Comparison of ENCODE assay signal across 17 mouse cellular contexts in the genomic region with DNA sequence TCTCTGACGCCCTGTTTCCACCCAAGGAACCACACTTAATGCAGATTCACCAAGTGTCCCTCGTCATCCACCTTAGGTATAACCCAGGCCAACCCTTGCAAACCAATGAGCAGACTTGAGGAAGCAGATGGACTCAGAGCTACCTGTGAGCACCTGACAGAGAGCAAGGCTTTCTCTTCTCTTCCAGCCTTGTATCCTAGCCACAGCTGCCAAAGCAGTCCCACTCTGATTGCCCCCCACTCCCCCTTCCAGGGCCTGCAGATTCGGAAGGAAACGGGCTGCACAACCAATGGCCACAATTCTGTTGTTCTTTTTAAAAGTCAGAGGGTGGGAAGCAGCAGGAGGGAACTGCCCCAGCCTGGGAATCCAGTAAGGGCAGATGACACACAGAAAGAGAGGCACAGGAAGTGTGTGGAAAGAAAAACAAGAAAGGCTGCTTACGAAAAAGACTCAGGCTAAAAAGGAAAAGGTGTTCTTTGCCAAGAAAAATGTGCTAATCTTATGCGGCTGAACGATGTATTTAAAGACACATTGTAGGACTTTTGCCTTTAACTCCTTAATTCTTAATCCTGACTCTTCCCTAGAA.
DNase-seq lines count a peak whose midpoint lies in the region; ATAC-seq and TF ChIP-seq lines count a peak whose summit lies in the region.
"Had no signal": no experiment of that assay in that cellular context is flagged by ENCODE, and none has a peak within 500 bp of the region (broad histone marks: within the 10 kb centered on the region; RNA-seq: fewer than 3 reads in every experiment).

No protein-coding gene starts in this region.

- peak overlapping the region; percentile 72 for H3K27ac ChIP-seq in heart, embryonic 12.5 days (ENCODE audit: poor library complexity, severe bottlenecking)
- H3K27ac ChIP-seq in hindbrain, postnatal 0 days = no peak overlapping the region
- H3K27ac ChIP-seq: macrophage; midbrain, embryonic 13.5 days; stomach, embryonic 15.5 days had no signal

- peak; percentile 75 for ATAC-seq in heart, embryonic 12.5 days (ENCODE audit: insufficient number of reproducible peaks, low FRiP score)
- ATAC-seq in hindbrain, postnatal 0 days = no peak
- ATAC-seq: midbrain, embryonic 13.5 days had no signal

- H3K4me1 ChIP-seq in heart, embryonic 12.5 days (replicated peaks) = peaks cover 30% of the 10 kb centered on the region
- H3K4me1 ChIP-seq in hindbrain, postnatal 0 days (ENCODE audit: insufficient read depth, low read length) = no peaks in the 10 kb centered on the region; the same call in 1 of the 2 replicates
- H3K4me1 ChIP-seq: stomach, embryonic 15.5 days had no signal

- DNase-seq in heart, adult 18-20 months = peak; percentile 33 to 40
- no peak for DNase-seq in heart, postnatal 25 days (ENCODE audit: low spot score)
- peak; percentile 39 for DNase-seq in right cerebral cortex, adult 18-20 months
- no peak for DNase-seq in right cerebral cortex, postnatal 36 days (ENCODE audit: low spot score in 2 of 2)
- DNase-seq in right cerebral cortex, postnatal 4 days = peak; percentile 16
- DNase-seq in hindbrain, postnatal 0 days (ENCODE audit: low spot score) = no peak
- no peak for DNase-seq in embryo, embryonic 10 days (ENCODE audit: low spot score)
- DNase-seq: adrenal gland, adult 8-10 months; cerebellum, adult 8-10 months; liver; lung, adult 18-20 months; thymus, postnatal 25 days had no signal

- peaks cover 4% of the 10 kb centered on the region; the same call in 1 of the 2 replicates for H3K36me3 ChIP-seq in heart, embryonic 12.5 days
- H3K36me3 ChIP-seq in hindbrain, postnatal 0 days (ENCODE audit: insufficient read depth, low read length) = no peaks in the 10 kb centered on the region
- H3K36me3 ChIP-seq: G1E; midbrain, embryonic 13.5 days; stomach, embryonic 15.5 days had no signal

- WGBS in heart, embryonic 12.5 days = 36% methylated on average over 7 of the region's 7 CpGs
- 35% methylated on average over 7 of the region's 7 CpGs for WGBS in hindbrain, postnatal 0 days

- H3K4me3 ChIP-seq in heart, embryonic 12.5 days = no peak overlapping the region
- no peak overlapping the region for H3K4me3 ChIP-seq in hindbrain, postnatal 0 days (ENCODE audit: low read length)
- H3K4me3 ChIP-seq: midbrain, embryonic 13.5 days; stomach, embryonic 15.5 days had no signal

- intact Hi-C loops in heart, postnatal 25 days (cut with DNase I) = no loop called here

- no peak overlapping the region for H3K4me2 ChIP-seq in heart, embryonic 12.5 days
- H3K4me2 ChIP-seq in hindbrain, postnatal 0 days (ENCODE audit: low read depth, low read length) = no peak overlapping the region
- H3K4me2 ChIP-seq: midbrain, embryonic 13.5 days; stomach, embryonic 15.5 days had no signal

- H3K9me3 ChIP-seq in heart, embryonic 12.5 days (replicated peaks) = peaks cover 3% of the 10 kb centered on the region; the same call in 1 of the 2 replicates
- no peaks in the 10 kb centered on the region for H3K9me3 ChIP-seq in hindbrain, postnatal 0 days (ENCODE audit: low read length)
- H3K9me3 ChIP-seq: G1E; midbrain, embryonic 13.5 days; stomach, embryonic 15.5 days had no signal

- no peak for TF ChIP-seq CTCF in hindbrain, postnatal 0 days (IDR thresholded peaks at IDR 0.05; ENCODE audit: low read depth)

- no peaks in the 10 kb centered on the region for H3K27me3 ChIP-seq in heart, embryonic 12.5 days (replicated peaks)
- no peaks in the 10 kb centered on the region for H3K27me3 ChIP-seq in hindbrain, postnatal 0 days (ENCODE audit: insufficient read depth, low read length)
- H3K27me3 ChIP-seq: midbrain, embryonic 13.5 days; stomach, embryonic 15.5 days had no signal

- no peak overlapping the region for H3K9ac ChIP-seq in heart, embryonic 12.5 days
- H3K9ac ChIP-seq in hindbrain, postnatal 0 days (replicated peaks; ENCODE audit: low read length) = no peak overlapping the region
- H3K9ac ChIP-seq: midbrain, embryonic 13.5 days; stomach, embryonic 15.5 days had no signal

Comparison
In these comparisons a context has a peak if more than half of its experiments do, and no peak if none do; other contexts are left out.
1. DNase-seq: peak in heart, adult 18-20 months (2 of 2), right cerebral cortex, adult 18-20 months (single experiment) and right cerebral cortex, postnatal 4 days (single experiment); none in heart, postnatal 25 days (single experiment), right cerebral cortex, postnatal 36 days (0 of 2), hindbrain, postnatal 0 days (single experiment) and embryo, embryonic 10 days (single experiment).